Mouse (Mus musculus) olfactory bulb, adult 2 months (tissue): ENCODE measurements around the gene Ntn1.

Experiments used
- CTCF ChIP-seq: fragments of 200-500 bp; IDR thresholded peaks from 2 replicates; pipeline ENCODE4 v1.5.1; 2012; ENCODE audit warnings: low read depth, mild to moderate bottlenecking, low read length, moderate library complexity; ENCODE audit not compliant: insufficient read depth
- POLR2A ChIP-seq: fragments of 200-500 bp; IDR thresholded peaks from 2 replicates; pipeline ENCODE4 v1.6.1; 2012; ENCODE audit warnings: mild to moderate bottlenecking, low read depth, low read length, moderate library complexity; ENCODE audit not compliant: insufficient read depth

DNA sequence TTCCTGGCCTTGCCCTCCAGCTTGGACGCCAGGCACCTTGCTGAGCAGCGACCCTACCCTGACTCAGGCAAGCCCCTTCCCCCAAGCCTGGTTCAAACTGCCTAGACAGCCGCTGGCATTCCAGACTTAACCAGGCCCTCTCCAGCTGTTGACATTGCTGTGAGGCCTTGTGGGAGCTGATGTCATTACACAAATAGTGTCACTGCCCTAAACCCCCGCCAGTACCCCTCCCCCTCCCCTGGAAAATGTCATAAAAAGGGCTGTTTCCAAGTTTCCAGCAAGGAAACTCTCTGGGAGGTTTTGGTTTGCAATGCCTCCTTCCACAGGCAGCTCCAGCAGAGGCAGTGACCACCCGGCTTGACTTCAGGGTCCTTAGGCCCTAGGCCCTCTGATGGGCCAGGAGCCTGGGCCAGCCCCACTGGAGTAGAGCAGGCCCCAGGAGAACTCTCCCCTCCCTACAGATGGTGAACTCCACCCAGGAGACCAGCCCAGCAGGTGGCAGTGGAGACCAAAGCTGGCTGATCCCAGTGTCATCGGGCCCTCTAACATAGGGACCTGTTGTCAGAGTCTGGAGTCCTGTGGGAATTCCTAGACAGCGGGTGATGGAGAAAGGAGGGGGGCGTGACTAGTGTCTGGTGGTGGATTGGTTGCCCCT, 188.6 kb downstream of the Ntn1 start:
- 0 out of 2 replicates have a peak, but pooled peaks have one; percentile 15 for TF ChIP-seq CTCF
- TF ChIP-seq POLR2A = no peak
